Mouse (Mus musculus) CH12.LX (cell line): ENCODE data around the gene Smg7.

Experiments
- CTCF ChIP-seq, 2 experiments: IDR thresholded peaks in 1 of 2; conservative IDR thresholded peaks in 1 of 2; 2 replicates each; pipeline ENCODE4 v1.5.1; 2011 to 2012; ENCODE audit warnings: low read depth in 2 of 2, low read length in 2 of 2, improper control_type of control experiment in 1 of 2, inconsistent platforms in 1 of 2, mild to moderate bottlenecking in 1 of 2, moderate library complexity in 1 of 2
- GABPA ChIP-seq: IDR thresholded peaks from 2 replicates; pipeline ENCODE4 v1.6.1; 2012; ENCODE audit warnings: low read depth, low read length, improper control_type of control experiment, inconsistent platforms; ENCODE audit not compliant: insufficient replicate concordance
- KAT2A ChIP-seq: IDR thresholded peaks from 2 replicates; pipeline ENCODE4 v1.6.1; 2012; ENCODE audit warnings: low read length, improper control_type of control experiment, inconsistent platforms; ENCODE audit not compliant: insufficient replicate concordance
- MYC ChIP-seq: IDR thresholded peaks from 2 replicates; pipeline ENCODE4 v1.6.1; 2011; ENCODE audit warnings: low read depth, mild to moderate bottlenecking, improper control_type of control experiment, low read length
- ZNF384 ChIP-seq: IDR thresholded peaks from 2 replicates; pipeline ENCODE4 v1.6.1; 2012; ENCODE audit warnings: low read depth, low read length, improper control_type of control experiment, inconsistent platforms

DNA sequence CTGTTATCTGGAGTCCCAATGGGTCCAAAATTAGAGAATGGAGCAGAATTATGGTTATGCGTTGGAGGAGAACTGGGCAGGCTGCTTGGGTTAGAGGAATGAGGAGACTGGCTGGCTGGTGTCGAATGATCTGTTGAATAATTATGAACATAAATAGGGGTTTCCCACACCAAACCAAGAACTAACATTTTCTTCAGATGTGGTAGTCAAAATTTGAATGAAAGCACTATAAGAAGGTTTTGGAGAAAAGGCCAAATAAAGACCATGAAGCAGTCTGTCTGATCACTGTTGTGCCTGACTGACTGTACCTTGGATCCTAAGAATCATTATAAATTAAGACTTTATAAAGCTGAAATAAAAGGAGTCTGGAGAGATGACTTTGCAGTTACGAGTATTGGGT lies 62.1 kb downstream of the Smg7 start:
- TF ChIP-seq GABPA: no peak
- no peak for TF ChIP-seq ZNF384
- no peak for TF ChIP-seq CTCF (conservative IDR thresholded peaks at IDR 0.05 in 1 of 2, IDR thresholded peaks at IDR 0.05 in 1 of 2; ENCODE audit: low read depth in 2 of 2, low read length in 2 of 2)
- TF ChIP-seq KAT2A: no peak
- no peak for TF ChIP-seq MYC
